Mouse (Mus musculus) yolk sac, embryonic 10.5 days (tissue): ENCODE measurements at regions not wholly inside any gene's neighbourhood (a gene's known extent, or its start where the extent isn't known, plus 50 kb on each side); places are given as distances from the start of the nearest gene placed in this dataset.
A peak's percentile ranks its signal among the peaks of the same experiment; 100 is the strongest.

Experiments used
- DNase-seq: peaks from one replicate; pipeline ENCODE4 v3.0.0-alpha.2; 2017; ENCODE audit warnings: low spot score

GRCm38 (mm10) chr17:83135441-83136120 lies 79.5 kb upstream of the Pkdcc start:
- DNase-seq, result peak; percentile 42

GRCm38 (mm10) chr17:83136267-83136666 lies 78.8 kb upstream of the Pkdcc start:
- no peak for DNase-seq

DNA sequence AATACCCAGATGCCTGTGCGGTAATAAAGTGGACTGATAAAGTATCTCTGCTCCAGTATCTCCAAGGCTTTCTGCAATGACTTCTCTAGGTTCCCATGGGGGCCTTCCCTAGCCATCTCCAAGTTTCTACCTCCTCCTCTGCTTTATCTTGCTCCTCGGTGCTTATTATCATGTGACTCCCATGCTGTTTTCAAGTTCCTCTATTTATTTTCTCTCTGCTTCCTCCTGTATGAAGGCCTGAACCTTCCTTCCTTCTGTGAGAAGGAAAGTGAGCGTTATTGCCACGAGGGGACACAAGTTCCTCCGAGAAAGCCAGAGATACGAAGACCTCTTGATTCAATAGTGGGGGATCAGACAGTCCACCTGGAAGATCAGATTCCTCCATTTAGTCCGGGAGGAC lies 77.4 kb upstream of the Pkdcc start:
- DNase-seq, result no peak

DNA sequence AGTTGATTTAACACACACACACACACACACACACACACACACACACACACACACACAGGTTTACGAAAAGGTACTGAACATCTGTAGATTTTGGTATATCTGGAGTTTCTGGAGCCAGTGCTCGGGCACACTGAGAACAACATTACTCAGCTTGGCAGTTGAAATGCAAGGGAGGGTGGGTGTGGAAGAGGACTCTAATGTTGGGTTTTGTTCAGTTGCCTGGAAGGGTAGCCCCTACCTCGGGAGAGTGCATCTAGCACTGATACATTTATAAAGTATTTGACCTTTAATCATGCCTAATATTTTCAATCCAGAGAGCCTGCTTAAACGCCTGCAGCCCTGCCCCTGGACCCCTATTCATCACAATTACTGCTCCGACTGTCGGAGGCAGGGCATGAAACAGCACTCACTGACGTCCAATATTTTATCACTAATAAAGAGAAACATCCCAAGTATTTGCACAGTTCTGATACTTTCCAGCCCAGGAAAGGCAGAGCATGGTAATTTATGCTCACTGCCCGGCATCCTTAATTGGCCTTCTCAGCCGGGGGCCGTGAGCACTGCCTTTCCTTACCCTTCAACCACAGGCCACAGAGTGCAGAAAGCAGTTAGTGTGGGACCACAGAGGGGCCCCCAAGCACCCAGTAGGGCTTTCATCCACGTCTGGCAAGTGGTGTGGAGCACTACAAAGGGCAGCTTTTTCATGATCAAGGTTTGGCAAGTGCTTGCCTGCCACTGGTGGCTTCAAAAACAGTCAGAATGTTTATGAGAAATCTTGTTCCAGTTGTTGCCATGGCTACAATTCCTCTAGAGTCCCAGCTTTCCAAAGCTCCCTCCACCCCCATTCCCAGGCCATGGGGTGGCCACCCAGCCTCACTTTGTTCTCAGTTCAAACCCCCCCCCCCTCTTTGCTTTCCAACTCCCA lies 76.3 kb upstream of the Pkdcc start:
- DNase-seq, result no peak

GRCm38 (mm10) chr17:83148371-83148929 lies 66.6 kb upstream of the Pkdcc start:
- no peak for DNase-seq

- no peak for DNase-seq
Observed at GRCm38 (mm10) chr17:83149336-83149735, 65.8 kb upstream of the Pkdcc start.

GRCm38 (mm10) chr17:83155106-83155505 lies 60.0 kb upstream of the Pkdcc start:
- DNase-seq, result no peak

- DNase-seq, result no peak
Observed at GRCm38 (mm10) chr17:83156682-83157081, 58.4 kb upstream of the Pkdcc start.

DNA sequence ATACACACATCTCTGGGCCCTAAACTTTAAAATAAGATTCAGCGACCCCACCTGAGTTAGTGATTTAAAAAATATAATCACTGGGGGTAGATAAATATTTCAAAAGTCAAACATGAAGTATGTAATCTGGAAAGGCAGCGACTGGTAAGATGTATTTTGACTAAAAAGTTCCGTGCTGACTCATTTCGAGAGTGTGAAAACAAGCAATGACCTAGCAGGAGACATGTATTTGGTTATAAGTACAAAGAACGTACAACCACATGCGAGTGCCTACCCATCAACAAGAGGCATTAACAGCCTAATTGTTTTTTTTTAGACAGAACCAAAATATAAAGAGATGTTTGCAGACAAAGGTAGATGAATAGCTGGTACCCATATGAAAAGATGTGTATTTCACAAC lies 57.0 kb upstream of the Pkdcc start:
- no peak for DNase-seq

GRCm38 (mm10) chr17:83158652-83159051 lies 56.4 kb upstream of the Pkdcc start:
- no peak for DNase-seq

DNA sequence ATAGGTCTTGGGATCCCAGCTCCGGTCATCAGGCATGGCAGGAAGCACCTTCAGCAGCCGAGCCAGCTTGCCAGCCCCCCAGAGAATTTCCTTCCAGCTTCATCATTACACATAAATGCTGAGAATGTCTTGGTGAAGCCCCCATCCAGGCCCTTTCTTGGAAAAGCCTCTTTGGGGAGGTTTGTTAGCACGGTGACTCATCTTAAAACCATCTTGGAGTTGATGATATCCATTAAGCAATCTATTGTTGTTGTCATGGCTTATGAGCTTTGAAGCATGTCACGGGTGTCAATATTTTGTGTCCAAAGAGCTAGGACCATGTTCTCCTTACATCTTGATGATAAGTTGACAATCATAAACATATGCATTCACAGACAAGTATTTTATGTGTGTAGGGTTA lies 55.5 kb upstream of the Pkdcc start:
- no peak for DNase-seq

- DNase-seq, result no peak
Observed at GRCm38 (mm10) chr17:83160296-83160695, 54.8 kb upstream of the Pkdcc start.

GRCm38 (mm10) chr17:83161731-83162130 lies 53.4 kb upstream of the Pkdcc start:
- DNase-seq, result no peak

GRCm38 (mm10) chr17:83163952-83164560 lies 51.0 kb upstream of the Pkdcc start:
- DNase-seq, result no peak

GRCm38 (mm10) chr17:83164728-83165127 lies 50.4 kb upstream of the Pkdcc start:
- no peak for DNase-seq

- no peak for DNase-seq
Observed at GRCm38 (mm10) chr17:83165140-83165539, 50.0 kb upstream of the Pkdcc start.
